Mouse (Mus musculus): ENCODE measurements around the gene Rad50. TPM values are rescaled to one million over a fixed set of nuclear protein-coding genes. Genes with fewer than 3 reads are reported as not detected.

Rad50 gene
- polyA plus RNA-seq, 1 experiment from 2014 or later = 12.4 TPM

DNA sequence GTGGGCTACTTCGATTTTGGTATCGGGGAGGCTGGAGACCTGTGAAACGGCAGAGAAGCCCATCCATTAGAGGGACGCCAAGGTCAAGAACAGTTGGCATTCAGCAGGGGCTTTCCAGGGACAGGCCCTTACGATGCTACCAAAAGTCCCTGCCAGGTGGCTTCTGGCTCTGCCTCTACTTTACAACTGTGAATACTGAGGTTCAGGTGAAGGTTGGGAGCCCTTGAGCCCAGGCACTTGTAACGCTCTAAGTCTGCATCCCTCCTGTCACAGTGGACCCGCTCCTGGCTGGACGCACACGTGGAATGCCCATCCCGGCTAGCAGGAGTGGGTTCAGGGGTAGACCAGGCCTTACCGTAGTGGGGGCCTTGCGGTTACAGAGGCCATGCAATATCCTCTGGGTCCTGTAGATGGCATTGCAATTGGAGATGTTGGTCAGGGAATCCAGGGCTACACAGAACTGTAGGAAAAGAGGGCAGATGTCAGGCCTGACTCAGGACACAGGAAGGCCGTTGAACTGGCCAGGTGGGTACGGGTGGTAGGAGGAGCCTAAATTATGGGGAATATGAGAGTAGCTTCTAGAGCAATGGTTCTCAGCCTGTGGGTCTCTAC is 74.9 kb downstream of the Rad50 start:
- Histone ChIP-seq H3K9ac (ENCODE audit: low read depth, low read length) (no peak overlapping the region), H3K27ac (ENCODE audit: low read length) (no peak overlapping the region), H3K36me3 (ENCODE audit: control insufficient read depth, insufficient read depth) (no peaks in the 10 kb centered on the region), H3K27me3 (ENCODE audit: control insufficient read depth, insufficient read depth, low read depth, low read length) (peaks cover 17% of the 10 kb centered on the region), H3K9me3 (replicated peaks; ENCODE audit: control insufficient read depth, low read length) (no peaks in the 10 kb centered on the region), H3K4me1 (ENCODE audit: control insufficient read depth, low read depth, low read length) (peaks cover 12% of the 10 kb centered on the region), H3K4me2 (ENCODE audit: low read depth, low read length) (no peak overlapping the region), H3K4me3 (ENCODE audit: low read depth, low read length) (no peak overlapping the region)
- 77% methylated on average over 14 of the region's 14 CpGs for WGBS (ENCODE audit: insufficient replicate concordance)
- ATAC-seq (ENCODE audit: low read depth) = no peak

DNA sequence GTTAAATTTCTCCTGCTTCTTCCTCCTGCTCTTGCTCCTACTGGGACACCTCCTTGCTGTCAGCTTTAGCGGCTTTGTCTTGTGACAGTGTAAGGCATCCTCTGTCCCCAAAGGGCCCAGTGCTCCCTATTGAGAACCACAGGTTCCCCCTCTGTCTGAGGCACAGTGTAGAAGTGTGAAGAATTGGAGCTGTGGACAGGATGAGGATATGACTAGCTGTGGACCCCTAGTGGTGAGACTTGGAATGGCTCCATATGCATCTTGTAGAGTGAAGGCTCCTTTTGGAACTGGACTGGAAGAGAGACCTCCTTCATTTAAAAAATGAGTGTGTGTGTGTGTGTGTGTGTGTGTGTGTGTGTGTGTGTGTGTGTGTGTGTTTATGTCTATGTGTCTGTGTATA is 79.3 kb downstream of the Rad50 start:
- no peaks in the 10 kb centered on the region for H3K27me3 ChIP-seq (ENCODE audit: control insufficient read depth, insufficient read depth, low read depth, low read length)
- H3K4me1 ChIP-seq (ENCODE audit: control insufficient read depth, low read depth, low read length) = peaks cover 19% of the 10 kb centered on the region
- no peaks in the 10 kb centered on the region; the same call in 1 of the 2 replicates for H3K9me3 ChIP-seq (replicated peaks; ENCODE audit: control insufficient read depth, low read length)
- 0% methylated on average over 1 of the region's 1 CpGs for WGBS (ENCODE audit: insufficient replicate concordance)
- no peak overlapping the region for H3K9ac ChIP-seq (ENCODE audit: low read depth, low read length)
- no peak overlapping the region for H3K4me3 ChIP-seq (ENCODE audit: low read depth, low read length)
- ATAC-seq (ENCODE audit: low read depth) = peak; percentile 63
- H3K4me2 ChIP-seq (ENCODE audit: low read depth, low read length) = no peak overlapping the region
- no peaks in the 10 kb centered on the region for H3K36me3 ChIP-seq (ENCODE audit: control insufficient read depth, insufficient read depth)
- H3K27ac ChIP-seq (ENCODE audit: low read length) = no peak overlapping the region; the same call in 1 of the 2 replicates

DNA sequence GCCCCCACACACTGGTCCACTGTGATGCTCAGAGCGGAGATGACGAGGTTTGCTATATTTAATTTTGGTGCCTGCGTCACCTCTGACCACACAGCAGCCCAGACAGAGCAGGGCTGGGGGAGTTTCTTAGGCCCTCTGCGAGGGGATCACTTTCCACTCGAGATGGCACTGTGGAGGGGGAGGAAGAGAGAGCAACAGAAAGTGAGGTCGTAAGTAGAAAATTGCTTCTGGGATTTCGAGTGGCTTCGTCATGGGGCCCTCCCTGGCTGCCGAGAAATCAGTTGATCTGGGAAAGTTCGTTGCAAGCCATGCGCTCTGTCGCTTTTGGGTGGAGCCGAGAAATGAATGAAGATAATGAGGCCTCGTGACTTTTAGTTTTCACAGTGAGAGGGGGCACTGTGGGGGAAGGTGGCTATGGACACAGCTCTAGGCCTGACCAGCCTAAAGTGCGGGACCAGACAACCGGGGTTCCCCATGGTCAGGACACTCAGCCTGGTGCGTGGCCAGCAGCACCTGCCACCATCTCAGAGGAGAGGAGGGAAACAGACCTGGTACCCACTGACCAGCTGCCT is 80.2 kb downstream of the Rad50 start:
- Histone ChIP-seq H3K4me2 (ENCODE audit: low read depth, low read length) (no peak overlapping the region), H3K36me3 (ENCODE audit: control insufficient read depth, insufficient read depth) (no peaks in the 10 kb centered on the region), H3K4me1 (ENCODE audit: control insufficient read depth, low read depth, low read length) (peaks cover 19% of the 10 kb centered on the region), H3K27ac (ENCODE audit: low read length) (no peak overlapping the region; the same call in 1 of the 2 replicates), H3K9ac (ENCODE audit: low read depth, low read length) (0 out of 2 replicates have a peak overlapping the region, but pooled peaks have one; percentile 8), H3K4me3 (ENCODE audit: low read depth, low read length) (no peak overlapping the region), H3K27me3 (ENCODE audit: control insufficient read depth, insufficient read depth, low read depth, low read length) (no peaks in the 10 kb centered on the region), H3K9me3 (replicated peaks; ENCODE audit: control insufficient read depth, low read length) (no peaks in the 10 kb centered on the region; the same call in 1 of the 2 replicates)
- peak; percentile 33; the same call in 1 of the 2 replicates for ATAC-seq (ENCODE audit: low read depth)
- WGBS (ENCODE audit: insufficient replicate concordance) = 33% methylated on average over 17 of the region's 17 CpGs

DNA sequence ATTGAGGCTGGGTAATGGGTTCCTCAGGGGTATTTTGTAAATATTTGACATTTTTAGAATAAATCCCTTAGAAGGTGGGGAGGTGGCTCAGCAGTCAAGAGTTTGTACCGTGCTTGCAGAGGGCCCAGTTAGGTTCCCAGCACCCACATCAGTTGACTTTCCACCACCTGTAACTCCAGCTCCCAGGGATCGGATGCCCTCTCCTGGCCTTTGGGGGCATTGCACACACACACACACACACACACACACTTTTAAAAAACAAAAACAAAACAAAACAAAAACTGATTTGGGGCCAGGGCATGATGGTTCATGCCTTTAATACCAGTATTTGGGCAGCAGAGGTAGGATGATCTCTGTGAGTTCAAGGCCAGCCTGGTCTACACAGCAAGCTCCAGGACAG is 83.0 kb downstream of the Rad50 start:
- H3K36me3 ChIP-seq (ENCODE audit: control insufficient read depth, insufficient read depth) = no peaks in the 10 kb centered on the region
- no peak for ATAC-seq (ENCODE audit: low read depth)
- H3K4me1 ChIP-seq (ENCODE audit: control insufficient read depth, low read depth, low read length) = peaks cover 19% of the 10 kb centered on the region
- H3K9ac ChIP-seq (ENCODE audit: low read depth, low read length) = no peak overlapping the region
- WGBS (ENCODE audit: insufficient replicate concordance) = 77% methylated on average over 2 of the region's 2 CpGs
- no peak overlapping the region for H3K4me3 ChIP-seq (ENCODE audit: low read depth, low read length)
- no peak overlapping the region for H3K4me2 ChIP-seq (ENCODE audit: low read depth, low read length)
- no peaks in the 10 kb centered on the region; the same call in 1 of the 2 replicates for H3K9me3 ChIP-seq (replicated peaks; ENCODE audit: control insufficient read depth, low read length)
- no peak overlapping the region for H3K27ac ChIP-seq (ENCODE audit: low read length)
- no peaks in the 10 kb centered on the region for H3K27me3 ChIP-seq (ENCODE audit: control insufficient read depth, insufficient read depth, low read depth, low read length)

DNA sequence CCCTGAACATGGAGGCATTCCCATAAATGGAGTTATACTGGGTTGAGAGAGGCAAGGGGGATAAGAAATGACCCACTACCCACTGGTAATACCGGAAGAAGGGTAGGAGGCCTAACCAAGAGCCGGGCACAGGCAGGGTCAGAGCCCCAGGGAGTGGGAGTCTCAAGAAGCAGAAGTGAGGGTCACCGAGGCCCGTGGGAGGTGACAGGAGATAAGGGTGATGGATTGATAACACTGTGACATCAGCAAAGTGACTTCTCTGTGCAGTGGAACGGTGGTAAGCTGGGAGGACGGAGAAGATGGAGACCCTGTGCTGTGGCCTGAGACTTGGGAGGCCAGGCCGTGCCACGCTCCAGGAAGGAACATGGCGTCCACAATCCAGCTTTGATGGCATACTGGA is 83.5 kb downstream of the Rad50 start:
- 66% methylated on average over 9 of the region's 9 CpGs for WGBS (ENCODE audit: insufficient replicate concordance)
- Histone ChIP-seq H3K27ac (ENCODE audit: low read length) (no peak overlapping the region), H3K27me3 (ENCODE audit: control insufficient read depth, insufficient read depth, low read depth, low read length) (no peaks in the 10 kb centered on the region)

DNA sequence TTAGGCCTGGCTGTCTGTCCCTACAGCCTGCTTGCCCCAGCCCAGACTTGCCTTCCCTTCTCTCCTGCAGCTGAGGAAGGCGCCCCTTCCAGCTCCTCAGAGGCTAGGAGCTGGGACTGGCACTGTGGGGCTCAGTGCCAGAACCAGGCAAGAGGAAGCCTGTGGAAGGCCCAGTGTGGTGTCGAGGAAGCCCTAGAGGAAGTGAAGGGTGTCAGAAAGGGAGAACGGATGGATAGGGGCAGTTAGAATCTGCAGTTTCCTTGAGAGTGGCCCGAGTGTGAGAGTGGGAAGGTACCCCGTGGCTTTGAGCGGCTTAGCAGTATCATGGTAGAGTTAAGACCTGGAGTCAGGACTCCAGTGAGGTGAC is 84.7 kb downstream of the Rad50 start:
- H3K4me2 ChIP-seq (ENCODE audit: low read depth, low read length) = no peak overlapping the region
- no peak overlapping the region for H3K27ac ChIP-seq (ENCODE audit: low read length)
- H3K9me3 ChIP-seq (replicated peaks; ENCODE audit: control insufficient read depth, low read length) = no peaks in the 10 kb centered on the region; the same call in 1 of the 2 replicates
- ATAC-seq (ENCODE audit: low read depth) = no peak
- no peak overlapping the region for H3K9ac ChIP-seq (ENCODE audit: low read depth, low read length)
- no peaks in the 10 kb centered on the region for H3K36me3 ChIP-seq (ENCODE audit: control insufficient read depth, insufficient read depth)
- no peak overlapping the region for H3K4me3 ChIP-seq (ENCODE audit: low read depth, low read length)
- 45% methylated on average over 6 of the region's 6 CpGs for WGBS (ENCODE audit: insufficient replicate concordance)
- H3K27me3 ChIP-seq (ENCODE audit: control insufficient read depth, insufficient read depth, low read depth, low read length) = no peaks in the 10 kb centered on the region
- peaks cover 16% of the 10 kb centered on the region for H3K4me1 ChIP-seq (ENCODE audit: control insufficient read depth, low read depth, low read length)

More for the DNA sequence above, 83.5 kb downstream of the Rad50 start:
- Histone ChIP-seq H3K4me3 (ENCODE audit: low read depth, low read length) (no peak overlapping the region), H3K9me3 (replicated peaks; ENCODE audit: control insufficient read depth, low read length) (no peaks in the 10 kb centered on the region; the same call in 1 of the 2 replicates), H3K36me3 (ENCODE audit: control insufficient read depth, insufficient read depth) (no peaks in the 10 kb centered on the region), H3K9ac (ENCODE audit: low read depth, low read length) (no peak overlapping the region), H3K4me2 (ENCODE audit: low read depth, low read length) (no peak overlapping the region), H3K4me1 (ENCODE audit: control insufficient read depth, low read depth, low read length) (peaks cover 19% of the 10 kb centered on the region)
- no peak for ATAC-seq (ENCODE audit: low read depth)

DNA sequence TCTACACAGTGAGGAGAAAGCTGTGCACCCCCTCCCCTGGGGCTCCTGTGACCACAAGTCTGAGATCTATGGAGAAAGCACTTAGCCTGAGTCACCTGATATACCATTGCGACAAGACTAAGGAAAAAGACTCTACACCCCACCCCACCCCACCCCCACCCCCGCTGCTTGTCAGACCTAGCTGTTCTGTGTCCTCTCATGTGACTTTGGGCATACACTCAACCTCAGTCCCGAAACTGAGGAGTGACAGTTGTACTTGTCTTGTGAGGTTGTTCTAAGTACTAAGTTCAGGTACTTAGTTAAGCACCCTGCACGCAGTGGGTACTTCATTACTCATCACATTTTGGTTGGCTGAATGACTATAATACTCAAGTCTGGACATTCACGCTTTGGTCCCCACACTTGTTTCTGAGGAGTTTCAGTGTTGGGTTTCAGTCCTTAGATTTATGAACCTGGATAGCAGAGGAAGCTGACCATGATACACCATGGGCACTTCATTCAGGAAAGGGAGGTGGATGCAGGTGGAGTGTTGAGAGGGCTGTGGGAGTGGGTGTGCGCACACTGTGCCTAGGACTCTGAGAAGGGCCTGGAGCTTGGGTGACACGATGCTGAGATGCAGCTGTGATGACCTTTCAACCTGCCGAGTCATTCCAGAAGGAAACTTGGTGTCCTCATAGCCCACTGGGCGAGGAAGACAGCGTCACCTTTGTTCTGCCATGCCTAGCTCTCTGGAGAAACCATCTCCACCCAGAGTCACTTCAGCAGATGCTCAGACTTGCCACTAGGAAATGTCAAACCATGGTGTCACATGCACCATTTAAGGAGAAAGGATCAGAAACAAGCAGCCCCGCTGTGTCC is 85.3 kb downstream of the Rad50 start:
- H3K27me3 ChIP-seq (ENCODE audit: control insufficient read depth, insufficient read depth, low read depth, low read length) = no peaks in the 10 kb centered on the region
- no peak overlapping the region for H3K4me3 ChIP-seq (ENCODE audit: low read depth, low read length)
- no peaks in the 10 kb centered on the region; the same call in 1 of the 2 replicates for H3K9me3 ChIP-seq (replicated peaks; ENCODE audit: control insufficient read depth, low read length)
- H3K36me3 ChIP-seq (ENCODE audit: control insufficient read depth, insufficient read depth) = no peaks in the 10 kb centered on the region
- no peak overlapping the region for H3K27ac ChIP-seq (ENCODE audit: low read length)
- peaks cover 16% of the 10 kb centered on the region for H3K4me1 ChIP-seq (ENCODE audit: control insufficient read depth, low read depth, low read length)
- no peak overlapping the region for H3K4me2 ChIP-seq (ENCODE audit: low read depth, low read length)
- H3K9ac ChIP-seq (ENCODE audit: low read depth, low read length) = no peak overlapping the region
- WGBS (ENCODE audit: insufficient replicate concordance) = 58% methylated on average over 11 of the region's 11 CpGs
- ATAC-seq (ENCODE audit: low read depth) = no peak

DNA sequence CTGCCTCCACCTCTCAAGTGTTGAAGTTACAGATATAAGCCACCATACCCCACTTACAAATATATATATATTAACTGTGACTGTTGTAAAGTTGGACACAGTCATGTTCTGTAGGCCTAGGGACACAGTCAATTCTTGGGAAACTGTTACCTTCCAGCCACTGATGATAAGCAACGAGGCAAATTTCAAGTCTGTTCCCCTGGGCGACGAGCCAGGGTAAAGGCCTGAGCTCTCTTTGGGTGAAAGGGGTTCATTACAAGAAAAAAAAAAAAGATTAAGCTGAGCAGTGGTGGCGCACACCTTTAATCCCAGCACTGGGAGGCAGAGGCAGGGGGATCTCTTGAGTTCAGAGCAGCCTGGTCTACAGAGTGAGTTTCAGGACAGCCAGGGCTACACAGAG is 87.0 kb downstream of the Rad50 start:
- H3K4me3 ChIP-seq (ENCODE audit: low read depth, low read length) = no peak overlapping the region
- no peak overlapping the region for H3K9ac ChIP-seq (ENCODE audit: low read depth, low read length)
- H3K36me3 ChIP-seq (ENCODE audit: control insufficient read depth, insufficient read depth) = no peaks in the 10 kb centered on the region
- no peak overlapping the region for H3K4me2 ChIP-seq (ENCODE audit: low read depth, low read length)
- no peak overlapping the region for H3K27ac ChIP-seq (ENCODE audit: low read length)
- H3K9me3 ChIP-seq (replicated peaks; ENCODE audit: control insufficient read depth, low read length) = no peaks in the 10 kb centered on the region; the same call in 1 of the 2 replicates
- WGBS (ENCODE audit: insufficient replicate concordance) = 45% methylated on average over 4 of the region's 4 CpGs
- H3K27me3 ChIP-seq (ENCODE audit: control insufficient read depth, insufficient read depth, low read depth, low read length) = no peaks in the 10 kb centered on the region
- peaks cover 14% of the 10 kb centered on the region for H3K4me1 ChIP-seq (ENCODE audit: control insufficient read depth, low read depth, low read length)
- no peak for ATAC-seq (ENCODE audit: low read depth)

DNA sequence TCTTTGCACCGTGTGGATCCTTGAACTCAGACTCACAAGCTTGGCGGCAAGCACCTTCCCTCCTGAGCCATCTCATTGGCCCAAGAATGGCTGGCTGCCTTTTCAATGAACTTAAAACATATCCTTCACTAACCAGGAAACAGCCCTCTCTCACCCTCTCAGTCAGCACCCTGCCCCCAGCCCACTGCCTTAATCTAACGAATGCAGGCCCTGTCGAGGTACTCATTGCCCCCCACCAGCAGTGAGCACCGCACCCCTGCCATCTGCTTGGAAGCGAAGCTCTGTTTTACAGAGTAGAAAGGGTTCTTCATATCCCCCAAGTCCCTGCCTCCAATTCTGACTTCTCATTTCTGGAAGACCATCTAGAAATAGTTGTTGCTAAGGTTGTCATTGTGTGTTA is 87.7 kb downstream of the Rad50 start:
- H3K4me1 ChIP-seq (ENCODE audit: control insufficient read depth, low read depth, low read length) = peaks cover 16% of the 10 kb centered on the region
- H3K27ac ChIP-seq (ENCODE audit: low read length) = no peak overlapping the region

More for the DNA sequence above, 87.7 kb downstream of the Rad50 start:
- H3K4me3 ChIP-seq (ENCODE audit: low read depth, low read length) = no peak overlapping the region
- WGBS (ENCODE audit: insufficient replicate concordance) = 21% methylated on average over 6 of the region's 6 CpGs
- no peak overlapping the region for H3K9ac ChIP-seq (ENCODE audit: low read depth, low read length)
- H3K4me2 ChIP-seq (ENCODE audit: low read depth, low read length) = no peak overlapping the region
- H3K9me3 ChIP-seq (replicated peaks; ENCODE audit: control insufficient read depth, low read length) = no peaks in the 10 kb centered on the region; the same call in 1 of the 2 replicates
- H3K36me3 ChIP-seq (ENCODE audit: control insufficient read depth, insufficient read depth) = no peaks in the 10 kb centered on the region
- no peak for ATAC-seq (ENCODE audit: low read depth)
- H3K27me3 ChIP-seq (ENCODE audit: control insufficient read depth, insufficient read depth, low read depth, low read length) = no peaks in the 10 kb centered on the region
